Mouse (Mus musculus): ENCODE results near the gene Atp6v0b.

Gene Atp6v0b

GRCm38 (mm10) chr4:117887133-117887532, at the start of gene Atp6v0b:
Atp6v0b (minus strand) TSS chr4:117887333.
- DNase-seq (ENCODE audit: low spot score) = peak; percentile 83

DNA sequence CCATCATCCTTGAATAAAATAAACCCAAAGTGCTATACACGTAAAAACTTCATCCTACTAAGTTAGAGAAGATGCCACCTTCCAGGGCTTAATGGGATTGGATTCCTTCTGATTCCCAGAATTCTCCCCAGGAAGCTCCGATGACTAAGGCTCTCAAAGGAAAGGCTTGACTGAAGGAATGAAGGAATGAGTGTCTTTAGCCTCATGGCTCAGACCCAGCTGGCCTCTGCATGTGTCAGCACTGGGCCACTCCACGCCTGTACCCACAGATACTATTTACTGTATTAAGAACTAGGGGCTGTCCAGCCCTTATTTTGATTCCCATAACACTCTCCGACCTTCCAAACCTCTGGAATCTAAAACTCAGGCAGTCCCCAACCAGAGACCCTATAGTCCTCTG, 46.9 kb upstream of the Atp6v0b start:
- DNase-seq (ENCODE audit: low spot score) = no peak

- peak; percentile 36 for DNase-seq (ENCODE audit: low spot score)
Observed at GRCm38 (mm10) chr4:117933248-117933647, 46.1 kb upstream of the Atp6v0b start.

DNA sequence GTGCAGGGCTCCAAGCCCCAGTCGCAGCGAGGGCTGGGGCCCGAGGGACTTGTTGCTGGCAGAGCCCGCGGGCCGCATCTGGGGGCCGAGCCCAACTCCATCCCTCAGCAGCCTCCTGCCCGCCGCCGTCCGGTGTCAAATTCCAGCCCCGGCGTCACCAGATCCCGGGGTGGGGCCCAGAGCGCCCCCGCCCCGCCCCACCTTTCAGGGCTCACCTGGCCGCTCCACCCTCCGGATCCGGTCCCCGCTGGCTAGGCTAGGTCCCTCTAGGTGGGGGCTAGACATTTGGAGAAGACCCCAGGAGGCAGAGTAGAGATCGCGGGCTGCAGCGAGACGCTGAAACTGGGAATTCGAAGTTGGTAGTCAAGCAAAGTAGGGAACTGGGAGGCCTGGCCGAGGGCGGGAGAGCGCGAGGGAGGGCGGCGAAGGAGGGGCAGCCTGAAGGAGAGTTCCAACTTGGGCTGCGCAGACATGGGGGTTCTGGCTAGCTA, 42.3 kb upstream of the Atp6v0b start, which contains the start of gene Artn:
Gene Artn (minus strand): TSS at position 373 of the 491 bp plus-strand sequence.
- DNase-seq (ENCODE audit: low spot score) = no peak

DNA sequence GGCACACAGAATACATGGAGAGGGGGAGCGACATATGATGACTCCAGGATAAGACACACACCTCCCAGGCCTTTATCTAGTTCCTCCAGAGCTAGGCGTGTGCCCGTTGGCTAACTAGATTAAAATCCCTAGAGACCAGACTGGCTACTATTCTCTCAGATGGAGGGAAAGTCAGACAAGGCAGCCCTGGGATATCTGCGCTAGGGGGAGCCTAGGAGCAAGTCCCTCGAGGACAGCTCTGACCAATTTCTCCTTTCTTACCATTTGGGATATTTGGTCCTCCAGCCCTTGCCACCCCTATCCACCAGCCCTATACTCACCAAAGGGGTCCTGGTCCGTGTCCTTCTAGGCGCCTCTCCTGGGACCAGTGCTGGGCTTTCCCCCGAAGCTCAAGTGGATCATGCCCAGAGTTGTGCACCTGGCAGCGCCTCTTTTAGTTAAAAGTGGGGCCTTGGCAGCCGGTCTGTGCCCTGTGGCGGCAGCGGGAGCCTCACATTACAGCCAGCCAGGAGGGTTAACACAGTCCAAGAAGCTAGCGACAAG, 41.6 kb upstream of the Atp6v0b start:
- peak; percentile 78 for DNase-seq (ENCODE audit: low spot score)

- peak; percentile 44 for DNase-seq (ENCODE audit: low spot score)
Observed at GRCm38 (mm10) chr4:117928234-117928633, 41.1 kb upstream of the Atp6v0b start.

DNA sequence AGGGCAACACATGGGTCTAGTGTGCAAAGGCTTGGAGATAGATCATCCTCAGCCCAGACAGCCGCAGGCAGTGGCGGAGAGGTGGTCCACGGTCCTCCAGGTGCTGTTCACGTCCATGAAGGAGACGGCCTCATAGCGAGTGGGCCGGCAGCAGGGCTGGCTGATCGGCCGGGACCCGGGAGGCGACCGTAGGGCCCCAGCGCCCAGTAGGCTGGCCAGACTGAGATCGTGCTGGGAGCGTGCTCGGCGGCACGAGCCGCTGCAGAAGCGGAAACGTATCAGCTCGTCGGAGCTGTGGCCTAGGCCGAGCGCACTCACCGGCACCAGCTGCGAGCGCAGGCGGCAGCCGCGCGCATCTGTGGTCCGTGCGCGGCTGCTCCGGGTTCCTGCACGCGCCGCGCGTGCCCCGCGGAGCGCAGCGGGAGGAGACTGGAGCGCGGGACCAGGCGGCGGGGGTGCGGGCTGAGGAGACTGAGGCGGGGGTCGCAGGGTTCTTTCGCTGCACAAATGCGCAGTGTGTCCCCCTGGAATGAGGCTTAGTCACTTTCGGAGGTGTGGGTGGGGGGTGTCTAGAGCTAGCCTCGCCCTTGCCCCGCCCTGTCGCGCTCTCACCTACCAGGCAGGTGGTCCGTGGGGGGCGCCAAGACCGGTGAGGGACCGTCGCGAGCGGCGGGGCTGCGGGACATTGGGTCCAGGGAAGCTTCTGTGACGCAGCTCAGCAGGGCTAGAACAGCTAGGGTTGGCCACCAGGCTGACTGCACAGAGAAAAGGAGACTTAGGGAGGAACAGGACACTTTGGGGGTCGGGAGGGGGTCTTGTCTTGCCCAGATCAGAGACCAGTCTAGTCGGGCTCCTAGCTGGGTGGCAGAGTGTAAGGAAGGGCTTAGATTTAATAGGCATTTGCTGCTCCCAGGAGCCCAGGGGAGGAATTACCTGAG, 39.7 kb upstream of the Atp6v0b start:
- no peak for DNase-seq (ENCODE audit: low spot score)

DNA sequence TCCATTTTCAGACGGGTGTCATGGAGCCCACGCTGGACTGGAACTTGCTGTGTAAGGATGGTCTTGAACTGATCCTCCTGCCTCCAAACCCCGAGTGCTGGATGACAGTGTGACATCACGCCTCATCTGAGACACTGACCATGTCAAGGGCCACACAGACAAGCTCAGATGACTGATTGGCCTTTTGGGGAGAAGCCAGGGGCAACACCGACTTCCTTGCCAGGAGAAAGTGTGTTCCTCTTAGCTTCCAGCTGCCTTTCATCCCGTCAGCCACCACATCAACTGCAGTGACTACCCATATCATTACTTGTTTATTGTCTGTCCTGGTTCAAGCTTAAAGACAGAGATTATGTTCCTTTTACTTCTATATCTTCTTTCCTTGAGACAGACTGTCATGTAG, 37.8 kb upstream of the Atp6v0b start:
- DNase-seq (ENCODE audit: low spot score) = no peak

DNA sequence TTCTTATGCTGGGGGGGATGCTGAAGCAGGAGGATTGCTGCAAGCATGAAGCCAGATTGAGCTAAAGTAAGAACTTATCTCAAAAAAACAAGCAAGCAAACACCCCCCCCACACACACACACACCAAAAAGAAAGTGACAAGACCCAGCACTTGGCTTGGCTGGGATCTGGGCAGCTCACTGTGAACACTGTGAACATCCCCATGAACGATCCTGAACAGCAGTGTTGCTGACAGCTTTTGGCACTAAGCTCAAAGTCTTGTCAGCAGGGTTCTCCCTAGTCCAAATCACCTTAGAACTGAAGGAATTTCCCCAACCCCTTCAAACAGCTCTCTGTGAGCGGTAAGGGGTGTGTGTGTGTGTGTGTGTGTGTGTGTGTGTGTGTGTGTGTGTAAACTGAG, 36.3 kb upstream of the Atp6v0b start:
- DNase-seq (ENCODE audit: low spot score) = no peak

DNA sequence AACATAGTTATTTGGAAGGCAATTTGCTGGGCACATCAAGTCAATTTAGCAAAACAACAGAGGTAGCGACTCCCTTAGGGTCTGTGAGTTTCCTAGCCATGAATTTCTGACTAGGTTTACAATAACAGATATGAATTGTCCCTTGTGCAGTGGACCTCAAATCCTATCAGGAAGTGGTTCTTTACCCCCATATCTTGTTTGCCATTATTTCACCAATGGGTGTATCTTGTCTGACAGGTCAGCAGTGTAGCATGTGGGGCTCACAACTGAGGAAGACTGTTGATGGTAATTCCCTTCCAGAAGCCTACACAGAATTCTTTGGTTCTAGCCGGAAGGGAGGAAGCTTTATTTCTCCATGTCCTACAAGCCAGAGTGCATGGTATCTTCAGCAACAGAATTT, 34.2 kb upstream of the Atp6v0b start:
- no peak for DNase-seq (ENCODE audit: low spot score)

DNA sequence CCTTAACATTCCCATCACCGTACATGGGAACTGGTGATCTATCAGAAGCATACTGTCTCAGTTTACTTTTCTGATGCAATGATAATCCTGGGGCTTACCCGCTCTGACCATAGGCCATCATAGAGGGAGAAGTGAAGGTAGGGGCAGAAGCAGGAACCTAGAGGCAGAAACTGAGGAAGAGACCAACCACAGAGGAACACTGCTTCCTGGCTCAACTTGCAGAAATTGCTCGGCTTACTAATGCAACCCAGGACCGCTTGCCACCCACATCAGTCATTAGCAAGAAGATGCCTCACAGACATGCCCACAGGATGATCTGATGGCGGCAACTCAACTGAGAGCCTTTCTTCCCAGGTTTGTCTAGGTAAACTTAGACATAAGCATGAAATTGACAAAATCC, 31.6 kb upstream of the Atp6v0b start:
- DNase-seq (ENCODE audit: low spot score) = no peak

- DNase-seq (ENCODE audit: low spot score) = peak; percentile 38
Observed at GRCm38 (mm10) chr4:117918261-117918660, 31.1 kb upstream of the Atp6v0b start.

DNA sequence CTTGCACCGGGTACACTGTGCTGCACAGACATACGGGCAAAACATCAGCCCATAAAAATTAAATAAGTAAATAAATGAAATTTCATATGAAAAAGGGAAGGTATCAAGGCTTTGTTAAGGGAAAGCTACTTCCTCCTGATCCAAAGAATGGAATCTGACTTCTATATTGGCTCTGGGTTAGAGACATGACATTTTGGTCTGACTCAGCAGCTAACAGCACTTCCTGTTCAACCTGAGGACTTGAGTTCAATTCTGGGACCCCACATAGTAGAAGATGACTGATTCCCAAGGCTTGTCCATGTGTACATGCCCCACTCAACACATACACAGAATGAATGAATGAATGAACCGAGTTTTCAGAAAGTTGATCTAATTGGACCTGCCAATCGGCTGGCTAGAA, 30.7 kb upstream of the Atp6v0b start:
- DNase-seq (ENCODE audit: low spot score) = no peak

DNA sequence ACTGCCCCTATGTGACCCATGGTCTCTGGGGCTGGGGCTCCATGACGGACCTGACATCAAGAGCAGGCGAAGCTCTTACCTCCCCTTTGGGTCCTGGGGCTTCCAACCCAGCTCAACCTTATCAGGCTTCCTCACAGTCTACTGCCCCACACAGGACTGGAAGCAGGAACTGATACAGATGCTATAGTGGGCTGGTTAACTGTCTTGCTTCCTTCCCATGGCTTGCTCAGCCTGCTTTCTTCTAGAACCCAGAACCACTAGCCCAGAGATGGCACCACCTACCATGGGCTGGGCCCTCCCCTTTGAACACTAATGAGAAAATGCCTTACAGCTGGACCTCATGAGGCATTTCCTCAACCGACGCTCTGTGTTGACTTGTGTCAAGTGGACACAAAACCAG, 30.3 kb upstream of the Atp6v0b start:
- no peak for DNase-seq (ENCODE audit: low spot score)

- DNase-seq (ENCODE audit: low spot score) = no peak
Observed at GRCm38 (mm10) chr4:117916386-117916785, 29.3 kb upstream of the Atp6v0b start.

DNA sequence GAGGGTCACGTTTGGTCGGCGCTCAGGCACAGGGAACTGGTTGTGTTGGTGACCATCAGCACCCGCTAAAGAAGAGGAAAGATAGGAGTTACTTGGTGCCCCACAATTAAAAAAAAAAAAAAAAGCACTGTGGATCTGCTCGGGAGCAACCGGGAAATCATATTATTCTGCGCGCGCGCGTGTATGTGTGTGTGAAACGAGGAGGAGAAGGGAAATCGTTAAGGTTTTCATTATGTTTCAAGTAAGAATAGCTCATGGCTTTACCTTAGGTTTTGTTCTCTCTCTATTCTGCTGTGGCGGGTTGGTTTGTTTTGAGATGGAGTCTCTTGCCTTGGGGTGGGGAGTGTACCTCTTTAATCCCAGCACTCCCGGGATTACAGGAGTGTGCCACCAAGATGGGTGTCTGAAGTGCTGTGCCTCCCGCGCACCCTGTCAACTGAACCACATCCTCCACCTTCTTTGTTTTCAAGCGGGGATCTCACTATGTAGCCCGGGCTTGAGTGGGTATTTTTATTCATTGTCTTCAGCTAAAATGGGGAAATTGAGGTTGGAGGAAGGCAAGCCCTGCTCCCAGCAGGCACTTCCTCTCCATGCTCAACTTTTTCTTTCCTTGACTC, 28.5 kb upstream of the Atp6v0b start:
- no peak for DNase-seq (ENCODE audit: low spot score)

DNA sequence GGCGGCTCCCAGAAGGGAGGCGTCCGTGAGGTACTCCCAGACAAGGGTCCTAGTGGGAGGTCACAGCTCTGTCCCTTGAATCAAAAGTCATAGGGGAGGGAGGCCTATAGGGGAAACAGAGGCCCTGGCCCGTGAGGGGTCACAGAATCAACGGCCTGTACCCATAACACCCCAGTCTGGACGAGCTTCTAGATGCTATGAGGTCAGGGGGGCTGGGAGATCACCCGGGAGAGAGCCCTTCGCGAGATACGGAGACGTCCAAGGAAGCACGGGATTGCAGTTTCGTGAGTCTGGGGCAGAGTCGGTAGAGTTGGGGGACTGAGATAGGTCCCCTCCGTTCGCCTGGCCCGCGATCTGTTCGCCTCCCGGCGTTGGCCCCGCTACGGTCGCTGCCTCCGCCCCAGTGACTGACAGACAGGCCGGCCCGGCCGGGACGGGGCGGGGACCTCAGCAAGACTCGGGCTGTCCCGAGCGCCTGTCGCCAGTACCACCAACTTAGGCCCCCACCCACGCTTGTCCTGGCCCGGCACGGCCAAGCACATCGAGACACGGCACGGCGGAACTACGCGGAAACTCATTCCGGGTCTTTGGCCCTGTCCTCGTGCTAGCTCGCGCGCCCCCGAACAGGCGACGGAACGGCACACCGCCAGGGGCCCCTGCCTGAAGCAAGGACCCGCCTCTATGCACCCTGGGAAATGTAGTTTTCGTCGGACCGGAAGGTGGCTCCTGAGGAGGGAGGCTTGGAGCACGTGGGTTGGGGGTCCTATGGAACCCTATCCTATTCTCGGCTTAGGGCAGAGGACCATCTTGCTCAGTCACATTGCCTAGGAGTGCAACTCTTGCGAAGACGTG, 27.7 kb upstream of the Atp6v0b start, which contains the start of gene Ipo13:
Gene Ipo13 (minus strand): TSS at position 409 of the 852 bp plus-strand sequence.
- DNase-seq (ENCODE audit: low spot score) = peak; percentile 83

DNA sequence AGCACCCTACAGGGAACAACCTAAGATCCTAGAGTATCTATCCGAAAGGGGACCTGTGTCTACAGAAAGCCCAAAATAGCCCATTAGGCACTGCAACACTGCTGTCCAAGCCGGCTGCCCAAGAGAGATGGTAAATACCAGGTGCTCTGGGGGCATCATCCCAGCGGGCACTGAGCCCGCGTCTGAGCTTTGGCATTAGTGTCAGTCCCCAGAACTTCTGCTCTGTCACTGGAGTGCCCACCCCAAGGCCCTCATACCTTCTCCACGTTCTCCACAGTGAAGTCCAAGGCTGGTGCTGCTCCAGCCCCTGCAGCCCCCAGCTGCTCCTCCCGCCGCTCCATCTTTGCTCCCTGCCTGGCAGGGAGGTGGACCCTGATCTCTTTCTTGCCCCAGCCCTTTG, 26.9 kb upstream of the Atp6v0b start:
- DNase-seq (ENCODE audit: low spot score) = no peak

DNA sequence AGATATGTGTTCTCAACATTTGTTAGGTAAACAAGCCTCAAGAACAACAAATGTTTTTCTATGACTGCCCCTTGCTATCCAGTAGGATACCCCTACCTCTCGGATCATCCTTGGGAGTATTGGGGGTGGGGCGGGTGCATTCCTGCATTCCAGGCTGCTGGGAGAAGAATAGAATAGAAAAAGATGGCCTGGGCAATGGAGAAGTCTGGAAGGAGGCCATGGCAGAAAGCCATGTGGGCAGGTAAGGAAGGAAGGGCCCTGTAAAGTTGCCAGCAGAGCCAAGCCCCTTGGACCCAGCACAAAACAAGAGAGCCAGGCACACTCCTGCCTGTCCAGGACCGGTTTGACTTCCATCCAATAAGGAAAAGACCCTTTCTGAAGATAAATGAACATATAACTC, 26.3 kb upstream of the Atp6v0b start:
- DNase-seq (ENCODE audit: low spot score) = no peak

GRCm38 (mm10) chr4:117912685-117913273, 25.6 kb upstream of the Atp6v0b start:
- DNase-seq (ENCODE audit: low spot score) = peak; percentile 32

GRCm38 (mm10) chr4:117912131-117912561, 25.0 kb upstream of the Atp6v0b start:
- DNase-seq (ENCODE audit: low spot score) = no peak
